Mouse (Mus musculus): ENCODE data around the gene Ppp1r13b. TPM values are rescaled to one million over a fixed set of nuclear protein-coding genes. Genes with fewer than 3 reads are reported as not detected.
A peak's percentile ranks its signal among the peaks of the same experiment; 100 is the strongest.

The Ppp1r13b gene
- total and polyA plus RNA-seq, 3 experiments = 0.42 to 2.0 (median 0.64) TPM

DNA sequence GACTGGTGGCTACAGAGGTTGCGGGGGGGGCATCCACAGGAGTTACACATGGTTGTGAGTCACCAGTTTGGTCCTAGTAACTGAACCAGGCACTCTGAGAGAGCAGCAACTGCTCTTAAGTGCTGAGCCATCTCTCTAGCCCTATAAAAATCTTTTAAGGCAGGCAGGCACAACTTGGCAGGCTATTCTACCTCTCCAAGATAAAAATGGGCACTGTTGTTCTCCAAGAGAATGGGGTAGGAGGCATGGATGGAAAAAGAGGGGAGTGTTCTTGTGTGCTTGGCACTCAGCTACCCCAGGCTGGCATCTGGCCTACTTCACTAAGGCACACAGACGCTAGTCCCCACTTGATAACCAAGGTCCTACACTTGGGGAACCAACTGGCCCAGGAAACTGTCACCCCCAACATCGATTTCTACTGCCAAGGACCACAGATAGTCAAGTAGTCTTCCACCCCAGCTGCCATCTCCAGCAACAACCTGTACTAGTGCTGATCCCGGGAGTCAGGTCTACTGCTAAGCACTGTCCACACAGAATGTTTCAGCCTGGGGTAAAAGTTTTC, 19.5 kb downstream of the Ppp1r13b start:
- peaks cover 0 to 9% of the 10 kb centered on the region in 2 experiments; a peak in 2 of 4 replicates for H3K4me1 ChIP-seq (ENCODE audit: control insufficient read depth in 1 of 2, insufficient read depth in 2 of 2)
- TF ChIP-seq MXI1 (IDR thresholded peaks at IDR 0.05; ENCODE audit: low read depth, low read length) (no peak), CHD1 (IDR thresholded peaks at IDR 0.05; ENCODE audit: low read depth, low read length) (no peak), USF2 (conservative IDR thresholded peaks at IDR 0.05; ENCODE audit: low read depth, low read length) (no peak), PAX5 (IDR thresholded peaks at IDR 0.05; ENCODE audit: low read length) (no peak), ZC3H11A (IDR thresholded peaks at IDR 0.05; ENCODE audit: low read depth, low read length) (no peak), POLR2AphosphoS2 (IDR thresholded peaks at IDR 0.05; ENCODE audit: low read depth, low read length) (no peak), TCF12 (IDR thresholded peaks at IDR 0.05; ENCODE audit: low read depth, low read length) (no peak), SIN3A (IDR thresholded peaks at IDR 0.05; ENCODE audit: low read length) (no peak), CTCF (conservative IDR thresholded peaks at IDR 0.05 in 1 of 2, IDR thresholded peaks at IDR 0.05 in 1 of 2; ENCODE audit: low read depth in 2 of 2, low read length in 2 of 2) (no peak), ETS1 (conservative IDR thresholded peaks at IDR 0.05; ENCODE audit: low read depth, low read length) (no peak), IRF4 (IDR thresholded peaks at IDR 0.05; ENCODE audit: low read depth, low read length) (no peak), ZNF384 (IDR thresholded peaks at IDR 0.05; ENCODE audit: low read depth, low read length) (no peak), MAZ (IDR thresholded peaks at IDR 0.05; ENCODE audit: low read depth, low read length) (no peak), RCOR1 (conservative IDR thresholded peaks at IDR 0.05; ENCODE audit: low read depth, low read length) (no peak), JUN (IDR thresholded peaks at IDR 0.05; ENCODE audit: insufficient read depth, low read depth, low read length) (no peak), ZKSCAN1 (IDR thresholded peaks at IDR 0.05; ENCODE audit: borderline replicate concordance, low read depth, low read length) (no peak)

DNA sequence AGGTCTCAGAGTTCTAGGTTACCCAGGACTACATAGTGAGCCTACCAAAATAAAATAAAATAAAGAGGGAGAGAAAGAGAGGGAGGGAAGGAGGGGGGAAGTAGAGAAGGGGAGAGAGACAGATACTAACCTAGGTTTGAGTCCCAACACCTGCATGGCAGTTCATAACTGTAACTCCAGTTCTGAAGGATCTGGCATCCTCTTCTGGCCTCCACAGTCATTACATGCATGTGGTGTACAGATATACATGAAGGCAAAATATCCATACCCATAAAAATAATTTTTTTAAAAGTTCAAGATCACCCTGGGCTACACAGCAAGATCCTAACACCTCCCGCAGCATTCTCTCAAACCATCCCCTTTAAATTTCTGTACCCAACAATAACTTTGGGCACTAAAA, 20.9 kb downstream of the Ppp1r13b start:
- dilution Hi-C loops (cut with MboI; ENCODE audit: extremely low pct_ligation_motif_present, extremely low pct_unique_long_range_greater_than_20kb, low sequenced_read_pairs) = no loop called here

More for the DNA sequence above, 19.5 kb downstream of the Ppp1r13b start:
- DNase-seq (ENCODE audit: extremely low read depth) = no peak
- H3K4me3 ChIP-seq (replicated peaks in 1 of 3; ENCODE audit: low read depth in 2 of 3, low read length in 2 of 3, poor library complexity in 1 of 3) = no peak overlapping the region
- no peaks in the 10 kb centered on the region for H3K79me2 ChIP-seq (replicated peaks; ENCODE audit: control insufficient read depth, extremely low read depth, insufficient read depth, poor library complexity, severe bottlenecking)
- H3K9ac ChIP-seq (ENCODE audit: insufficient read depth, low read depth) = no peak overlapping the region
- no peaks in the 10 kb centered on the region for H3K27me3 ChIP-seq (replicated peaks)
- dilution Hi-C loops (cut with MboI; ENCODE audit: extremely low pct_ligation_motif_present, extremely low pct_unique_long_range_greater_than_20kb, low sequenced_read_pairs) = no loop called here
- H3K36me3 ChIP-seq (replicated peaks in 1 of 2; ENCODE audit: control insufficient read depth in 1 of 2, insufficient read depth in 1 of 2, low read length in 1 of 2) = no peaks in the 10 kb centered on the region
- H3K4me2 ChIP-seq (ENCODE audit: insufficient read depth, low read depth, poor library complexity, severe bottlenecking) = no peak overlapping the region
- in situ Hi-C loops (cut with MboI; ENCODE audit: low pct_ligation_motif_present, low pct_unique_long_range_greater_than_20kb, low sequenced_read_pairs) = no loop called here
- no peaks in the 10 kb centered on the region for H3K9me3 ChIP-seq (replicated peaks; ENCODE audit: low read length)
- H3K27ac ChIP-seq (ENCODE audit: insufficient read depth, low read depth) = no peak overlapping the region

More for the DNA sequence above, 20.9 kb downstream of the Ppp1r13b start:
- H3K4me3 ChIP-seq (replicated peaks in 1 of 3; ENCODE audit: low read depth in 2 of 3, low read length in 2 of 3, poor library complexity in 1 of 3) = no peak overlapping the region
- H3K9ac ChIP-seq (ENCODE audit: insufficient read depth, low read depth) = no peak overlapping the region
- no peaks in the 10 kb centered on the region for H3K79me2 ChIP-seq (replicated peaks; ENCODE audit: control insufficient read depth, extremely low read depth, insufficient read depth, poor library complexity, severe bottlenecking)
- DNase-seq (ENCODE audit: extremely low read depth) = no peak
- no peaks in the 10 kb centered on the region for H3K27me3 ChIP-seq (replicated peaks)
- no peak overlapping the region for H3K27ac ChIP-seq (ENCODE audit: insufficient read depth, low read depth)
- no peak overlapping the region for H3K4me2 ChIP-seq (ENCODE audit: insufficient read depth, low read depth, poor library complexity, severe bottlenecking)
- in situ Hi-C loops (cut with MboI; ENCODE audit: low pct_ligation_motif_present, low pct_unique_long_range_greater_than_20kb, low sequenced_read_pairs) = no loop called here
- no peaks in the 10 kb centered on the region for H3K36me3 ChIP-seq (replicated peaks in 1 of 2; ENCODE audit: control insufficient read depth in 1 of 2, insufficient read depth in 1 of 2, low read length in 1 of 2)
- H3K9me3 ChIP-seq (replicated peaks; ENCODE audit: low read length) = no peaks in the 10 kb centered on the region
- peaks cover 0 to 20% of the 10 kb centered on the region in 2 experiments; a peak in 2 of 4 replicates for H3K4me1 ChIP-seq (ENCODE audit: control insufficient read depth in 1 of 2, insufficient read depth in 2 of 2)
- TF ChIP-seq MYC (IDR thresholded peaks at IDR 0.05; ENCODE audit: low read depth, low read length) (no peak), CTCF (conservative IDR thresholded peaks at IDR 0.05 in 1 of 2, IDR thresholded peaks at IDR 0.05 in 1 of 2; ENCODE audit: low read depth in 2 of 2, low read length in 2 of 2) (peak in 1 of 2 experiments; percentile 43; a peak in 3 of 4 replicates), RCOR1 (conservative IDR thresholded peaks at IDR 0.05; ENCODE audit: low read depth, low read length) (no peak), USF1 (IDR thresholded peaks at IDR 0.05; ENCODE audit: low read depth, low read length) (no peak), RAD21 (IDR thresholded peaks at IDR 0.05; ENCODE audit: low read depth, low read length) (peak; percentile 32)

Data from CH12.LX (cell line).